Mouse (Mus musculus): ENCODE results near the gene Fbxl2.

The Fbxl2 gene

GRCm38 (mm10) chr9:113915789-113916188 is 130.2 kb downstream of the Fbxl2 start:
- peak; percentile 47 for DNase-seq (ENCODE audit: low spot score)

Data from c-Kit-positive CD71-positive TER-119-positive erythroid progenitor cells, embryonic 14.5 days (primary cell).